Comparison of ENCODE assay signal across 8 mouse cellular contexts in genomic region chr17:70521971-70522370, GRCm38 (mm10).
DNase-seq lines count a peak whose midpoint lies in the region; ATAC-seq lines count a peak whose summit lies in the region.

No protein-coding gene starts in this region.

- no peak for ATAC-seq in kidney, embryonic 15.5 days (replicated peaks; ENCODE audit: low FRiP score)
- ATAC-seq in hindbrain, embryonic 13.5 days (ENCODE audit: low FRiP score), result no peak
- peak; percentile 66; the same call in 1 of the 2 replicates for ATAC-seq in midbrain, embryonic 16.5 days

- H3K9ac ChIP-seq in kidney, embryonic 15.5 days, result no peak overlapping the region
- no peak overlapping the region for H3K9ac ChIP-seq in hindbrain, embryonic 13.5 days
- peak overlapping the region; percentile 38 for H3K9ac ChIP-seq in midbrain, embryonic 16.5 days (ENCODE audit: low read depth, low read length)

- 22% methylated on average over 11 of the region's 11 CpGs for WGBS in kidney, embryonic 15.5 days
- 42% methylated on average over 11 of the region's 11 CpGs for WGBS in hindbrain, embryonic 13.5 days
- 37% methylated on average over 11 of the region's 11 CpGs for WGBS in midbrain, embryonic 16.5 days

- no peak overlapping the region for H3K27ac ChIP-seq in kidney, embryonic 15.5 days
- H3K27ac ChIP-seq in hindbrain, embryonic 13.5 days, result no peak overlapping the region
- peak overlapping the region; percentile 58 for H3K27ac ChIP-seq in midbrain, embryonic 16.5 days (ENCODE audit: low read length)

- H3K4me2 ChIP-seq in kidney, embryonic 15.5 days, result peak overlapping the region; percentile 49
- H3K4me2 ChIP-seq in hindbrain, embryonic 13.5 days, result peak overlapping the region; percentile 37
- peak overlapping the region; percentile 50 for H3K4me2 ChIP-seq in midbrain, embryonic 16.5 days (ENCODE audit: low read length)

- H3K36me3 ChIP-seq in kidney, embryonic 15.5 days, result no peaks in the 10 kb centered on the region
- H3K36me3 ChIP-seq in hindbrain, embryonic 13.5 days, result no peaks in the 10 kb centered on the region
- H3K36me3 ChIP-seq in midbrain, embryonic 16.5 days (ENCODE audit: control insufficient read depth, insufficient read depth, low read length), result no peaks in the 10 kb centered on the region

- peak overlapping the region; percentile 26 for H3K4me3 ChIP-seq in kidney, embryonic 15.5 days (replicated peaks)
- H3K4me3 ChIP-seq in hindbrain, embryonic 13.5 days, result peak overlapping the region; percentile 14
- H3K4me3 ChIP-seq in midbrain, embryonic 16.5 days (ENCODE audit: low read depth, low read length), result peak overlapping the region; percentile 30

- H3K9me3 ChIP-seq in kidney, embryonic 15.5 days (replicated peaks), result no peaks in the 10 kb centered on the region; the same call in 1 of the 2 replicates
- no peaks in the 10 kb centered on the region for H3K9me3 ChIP-seq in hindbrain, embryonic 13.5 days
- no peaks in the 10 kb centered on the region for H3K9me3 ChIP-seq in midbrain, embryonic 16.5 days (replicated peaks; ENCODE audit: control insufficient read depth, low read length, poor library complexity, severe bottlenecking)

- peaks cover 18% of the 10 kb centered on the region; the same call in 1 of the 2 replicates for H3K4me1 ChIP-seq in kidney, embryonic 15.5 days
- H3K4me1 ChIP-seq in hindbrain, embryonic 13.5 days (replicated peaks), result no peaks in the 10 kb centered on the region
- H3K4me1 ChIP-seq in midbrain, embryonic 16.5 days (ENCODE audit: control insufficient read depth, insufficient read depth, low read length), result peaks cover 9% of the 10 kb centered on the region

- H3K27me3 ChIP-seq in kidney, embryonic 15.5 days, result no peaks in the 10 kb centered on the region
- H3K27me3 ChIP-seq in hindbrain, embryonic 13.5 days, result no peaks in the 10 kb centered on the region
- H3K27me3 ChIP-seq in midbrain, embryonic 16.5 days (ENCODE audit: control insufficient read depth, insufficient read depth, low read depth, low read length), result no peaks in the 10 kb centered on the region

- no peak for DNase-seq in kidney, postnatal 36 days
- DNase-seq in cerebellum, adult 9-10 months, result peak; percentile 77
- no peak for DNase-seq in urinary bladder, adult 18-20 months (ENCODE audit: low spot score in 2 of 2)
- DNase-seq in yolk sac, embryonic 10.5 days (ENCODE audit: low spot score), result no peak
- no peak for DNase-seq in lung, postnatal 14 days
